Mouse (Mus musculus) ES-E14 (cell line): ENCODE measurements around the gene Olfr1564.
"Not testable (repeated sequence)": the region's sequence is repeated elsewhere in the genome, so short reads cannot be mapped to it uniquely, and the experiment has no call there.

Source experiments
- CHD2 ChIP-seq: IDR thresholded peaks from 2 replicates; pipeline ENCODE4 v1.6.1; 2014; ENCODE audit warnings: mild to moderate bottlenecking, low read depth, low read length, inconsistent platforms
- MAFK ChIP-seq: IDR thresholded peaks from 2 replicates; pipeline ENCODE4 v1.6.1; 2014; ENCODE audit warnings: mild to moderate bottlenecking, low read depth, low read length, inconsistent platforms; ENCODE audit not compliant: insufficient read depth
- ZNF384 ChIP-seq: IDR thresholded peaks from 2 replicates; pipeline ENCODE4 v1.6.1; 2012; ENCODE audit warnings: low read depth, low read length, inconsistent platforms

GRCm38 (mm10) chr17:33236646-33237045 is 15.2 kb upstream of the Olfr1564 start:
- TF ChIP-seq MAFK, ZNF384, CHD2: not testable (repeated sequence)
